ENCODE assay signal across 8 mouse cellular contexts in genomic region chr7:92743325-92743724, GRCm38 (mm10). TPM values are rescaled to one million over a fixed set of nuclear protein-coding genes. Genes with fewer than 3 reads are reported as not detected.
DNase-seq lines count a peak whose midpoint lies in the region; ATAC-seq and TF ChIP-seq lines count a peak whose summit lies in the region.
"Had no signal": no experiment of that assay in that cellular context is flagged by ENCODE, and none has a peak within 500 bp of the region (broad histone marks: within the 10 kb centered on the region; RNA-seq: fewer than 3 reads in every experiment).

No protein-coding gene starts in this region.

- no peak for TF ChIP-seq CTCF in lung, postnatal 0 days (IDR thresholded peaks at IDR 0.05)
- TF ChIP-seq CTCF in liver, embryonic 14.5 days (IDR thresholded peaks at IDR 0.05; ENCODE audit: low read depth): no peak

- H3K4me1 ChIP-seq in lung, postnatal 0 days (ENCODE audit: insufficient read depth, low read depth, low read length): peaks cover 3% of the 10 kb centered on the region; the same call in 1 of the 2 replicates
- H3K4me1 ChIP-seq in forebrain, embryonic 14.5 days (ENCODE audit: control insufficient read depth, insufficient read depth, low read length): peaks cover 27% of the 10 kb centered on the region
- peaks cover 22 to 23% of the 10 kb centered on the region in 2 experiments for H3K4me1 ChIP-seq in liver, embryonic 14.5 days (replicated peaks; ENCODE audit: control insufficient read depth in 2 of 2, insufficient read depth in 2 of 2, low read length in 1 of 2)

- DNase-seq in lung, postnatal 0 days (ENCODE audit: low spot score): peak; percentile 5
- DNase-seq in lung, postnatal 10 days: no peak
- no peak for DNase-seq in forebrain, embryonic 14.5 days (ENCODE audit: low spot score)
- DNase-seq in liver, embryonic 14.5 days (ENCODE audit: low read depth in 3 of 3, low spot score in 3 of 3): no peak
- DNase-seq in urinary bladder, postnatal 14 days (ENCODE audit: low spot score): no peak
- DNase-seq in spleen, postnatal 10 days (ENCODE audit: low spot score in 2 of 2): no peak

- no peak for ATAC-seq in lung, postnatal 0 days
- ATAC-seq in forebrain, embryonic 14.5 days: no peak
- ATAC-seq in liver, embryonic 14.5 days (ENCODE audit: insufficient read depth): no peak
- no peak for ATAC-seq in monocyte, adult 5-6 weeks (replicated peaks; ENCODE audit: insufficient number of reproducible peaks, low FRiP score, low TSS enrichment, poor library complexity, severe bottlenecking)

- H3K27me3 ChIP-seq in lung, postnatal 0 days (replicated peaks; ENCODE audit: insufficient read depth, low read length): no peaks in the 10 kb centered on the region
- H3K27me3 ChIP-seq in forebrain, embryonic 14.5 days (replicated peaks; ENCODE audit: control insufficient read depth, insufficient read depth, low read length): no peaks in the 10 kb centered on the region
- H3K27me3 ChIP-seq in liver, embryonic 14.5 days (ENCODE audit: control insufficient read depth, insufficient read depth, low read length): no peaks in the 10 kb centered on the region; the same call in 1 of the 2 replicates

- no peak overlapping the region for H3K9ac ChIP-seq in lung, postnatal 0 days (replicated peaks; ENCODE audit: low read depth)
- H3K9ac ChIP-seq in forebrain, embryonic 14.5 days (ENCODE audit: low read length): peak overlapping the region; percentile 68
- peak overlapping the region; percentile 83 for H3K9ac ChIP-seq in liver, embryonic 14.5 days (replicated peaks)

- peak overlapping the region; percentile 81 for H3K4me2 ChIP-seq in lung, postnatal 0 days (replicated peaks; ENCODE audit: low read depth, low read length)
- H3K4me2 ChIP-seq in forebrain, embryonic 14.5 days (ENCODE audit: low read length): peak overlapping the region; percentile 70
- H3K4me2 ChIP-seq in liver, embryonic 14.5 days (ENCODE audit: low read depth): peak overlapping the region; percentile 92

- H3K9me3 ChIP-seq in lung, postnatal 0 days (ENCODE audit: low read length): no peaks in the 10 kb centered on the region
- H3K9me3 ChIP-seq in forebrain, embryonic 14.5 days (replicated peaks; ENCODE audit: control insufficient read depth, low read length): no peaks in the 10 kb centered on the region
- no peaks in the 10 kb centered on the region for H3K9me3 ChIP-seq in liver, embryonic 14.5 days (ENCODE audit: control insufficient read depth, low read length)

- TF ChIP-seq EP300 in lung, postnatal 0 days (IDR thresholded peaks at IDR 0.05): no peak
- TF ChIP-seq EP300 in liver, embryonic 14.5 days (IDR thresholded peaks at IDR 0.05; ENCODE audit: low read depth): no peak

- no peak overlapping the region for H3K27ac ChIP-seq in lung, postnatal 0 days (ENCODE audit: low read length)
- H3K27ac ChIP-seq in forebrain, embryonic 14.5 days (ENCODE audit: low read depth, low read length): no peak overlapping the region
- peak overlapping the region; percentile 6; the same call in 1 of the 2 replicates for H3K27ac ChIP-seq in liver, embryonic 14.5 days
- H3K27ac ChIP-seq: heart, adult 2 months had no signal

- no peak overlapping the region for H3K4me3 ChIP-seq in lung, postnatal 0 days (ENCODE audit: low read depth, low read length)
- peak overlapping the region; percentile 77 for H3K4me3 ChIP-seq in forebrain, embryonic 14.5 days (ENCODE audit: low read depth, low read length)
- peak overlapping the region; percentile 94 to 95 for H3K4me3 ChIP-seq in liver, embryonic 14.5 days (ENCODE audit: insufficient read depth in 1 of 2, low read depth in 2 of 2, low read length in 2 of 2)

- no peaks in the 10 kb centered on the region for H3K36me3 ChIP-seq in lung, postnatal 0 days (ENCODE audit: insufficient read depth, low read length)
- H3K36me3 ChIP-seq in forebrain, embryonic 14.5 days (ENCODE audit: control insufficient read depth, insufficient read depth, low read length): 0 out of 2 replicates have a peak, but pooled peaks cover 5% of the 10 kb centered on the region
- peaks cover 8% of the 10 kb centered on the region for H3K36me3 ChIP-seq in liver, embryonic 14.5 days (replicated peaks; ENCODE audit: control insufficient read depth, insufficient read depth, low read depth)

- WGBS in lung, postnatal 0 days: 21% methylated on average over 6 of the region's 6 CpGs
- WGBS in forebrain, embryonic 14.5 days: 9% methylated on average over 6 of the region's 6 CpGs
- 25% methylated on average over 6 of the region's 6 CpGs for WGBS in liver, embryonic 14.5 days (ENCODE audit: insufficient replicate concordance)

RNA-seq across cellular contexts. Expression of gene Rab30, which starts 1.9 kb away (rescaled TPM):
- polyA plus RNA-seq in lung, postnatal 0 days (2015; fragmentation: Nextera tagmentation; extraction: Ambion mirVana): 3.1 and 4.0 TPM in 2 replicates
- polyA plus RNA-seq in forebrain, embryonic 14.5 days (2014; fragmentation: Nextera tagmentation; extraction: Ambion mirVana): 25.9 and 27.5 TPM in 2 replicates
- 1.0 and 1.9 TPM in 2 replicates for polyA plus RNA-seq in liver, embryonic 14.5 days (2012; rRNA removed)
- polyA plus RNA-seq in liver, embryonic 14.5 days (2014; fragmentation: Nextera tagmentation; extraction: Ambion mirVana): 6.8 and 7.6 TPM in 2 replicates
- 4.2 to 8.3 TPM (median 8.1 TPM) in 3 replicates for total RNA-seq in monocyte, adult 5-6 weeks (2017)
